Mouse (Mus musculus): Measurements from ENCODE around the gene Nkiras2. TPM values are rescaled to one million over a fixed set of nuclear protein-coding genes. Genes with fewer than 3 reads are reported as not detected.

The Nkiras2 gene
- total and polyA plus RNA-seq, 3 experiments = 53.8 to 70.0 (median 60.0) TPM

DNA sequence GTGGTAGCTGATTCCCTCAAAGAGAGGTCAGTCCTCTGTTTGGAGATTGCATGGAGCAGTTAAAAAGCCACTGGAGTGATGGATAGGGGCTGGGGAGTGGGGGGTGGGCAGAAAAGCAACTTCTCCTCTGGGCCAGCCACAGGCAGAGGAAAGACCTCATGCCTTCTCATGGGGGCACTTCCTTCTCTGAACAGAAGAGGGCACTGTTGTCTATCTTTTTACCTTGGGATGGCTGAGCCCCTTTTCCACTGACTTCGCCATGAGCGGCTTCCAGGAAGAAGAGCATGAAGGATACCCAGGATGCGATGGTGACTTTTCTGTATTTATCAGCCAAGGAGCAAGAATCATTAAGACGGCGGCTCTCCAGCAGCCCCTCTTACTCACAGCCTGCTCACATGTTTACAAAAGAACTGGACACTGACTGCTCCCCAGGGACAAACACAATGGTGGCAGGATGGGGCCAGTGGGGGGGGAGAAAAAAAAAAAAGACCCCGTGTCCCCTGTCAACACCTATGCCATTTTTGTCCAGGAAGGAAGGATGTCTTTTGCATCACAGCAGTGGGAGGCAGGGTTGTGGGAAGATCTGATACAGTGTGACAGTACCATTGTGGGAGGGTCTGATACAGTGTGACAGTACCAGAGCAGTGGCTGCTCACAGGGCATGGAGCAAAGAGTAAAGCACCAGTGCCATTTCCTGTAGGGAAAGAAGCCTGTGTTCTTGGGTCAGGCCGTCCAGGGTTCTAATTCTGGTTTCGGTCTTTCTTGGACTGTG, 48.4 kb upstream of the Nkiras2 start:
- Histone ChIP-seq H3K4me3 (replicated peaks in 1 of 3; ENCODE audit: low read depth in 2 of 3, low read length in 2 of 3, poor library complexity in 1 of 3) (peak overlapping the region in 2 of 3 experiments; percentile 35 to 37), H3K4me1 (ENCODE audit: control insufficient read depth in 1 of 2, insufficient read depth in 2 of 2) (peaks cover 29 to 64% of the 10 kb centered on the region in 2 experiments), H3K79me2 (replicated peaks; ENCODE audit: control insufficient read depth, extremely low read depth, insufficient read depth, poor library complexity, severe bottlenecking) (peaks cover 4% of the 10 kb centered on the region), H3K4me2 (ENCODE audit: insufficient read depth, low read depth, poor library complexity, severe bottlenecking) (peak overlapping the region; percentile 63), H3K27ac (ENCODE audit: insufficient read depth, low read depth) (peak overlapping the region; percentile 92), H3K9ac (ENCODE audit: insufficient read depth, low read depth) (peak overlapping the region; percentile 13; the same call in 1 of the 2 replicates), H3K9me3 (replicated peaks; ENCODE audit: low read length) (no peaks in the 10 kb centered on the region), H3K36me3 (replicated peaks in 1 of 2; ENCODE audit: control insufficient read depth in 1 of 2, insufficient read depth in 1 of 2, low read length in 1 of 2) (no peaks in the 10 kb centered on the region), H3K27me3 (replicated peaks) (no peaks in the 10 kb centered on the region)
- peak; percentile 91 for DNase-seq (ENCODE audit: extremely low read depth)
- in situ Hi-C loops (cut with MboI; ENCODE audit: low pct_ligation_motif_present, low pct_unique_long_range_greater_than_20kb, low sequenced_read_pairs) = loop anchor here (5.0 kb wide), 2 partner anchors 52 to 127 kb away; partner anchors contain the start of gene Dnajc7
- TF ChIP-seq JUN (IDR thresholded peaks at IDR 0.05; ENCODE audit: insufficient read depth, low read depth, low read length) = 0 out of 2 replicates have a peak, but pooled peaks have one; percentile 34
- TF ChIP-seq HCFC1 (IDR thresholded peaks at IDR 0.05; ENCODE audit: low read depth, low read length) = peak; percentile 14; the same call in 1 of the 2 replicates
- TF ChIP-seq TBP (conservative IDR thresholded peaks at IDR 0.05; ENCODE audit: low read depth, low read length) = no peak
- peak; percentile 34; the same call in 1 of the 2 replicates for TF ChIP-seq NELFE (IDR thresholded peaks at IDR 0.05; ENCODE audit: low read depth, low read length)
- TF ChIP-seq E2F4 (IDR thresholded peaks at IDR 0.05; ENCODE audit: insufficient replicate concordance, low read depth, low read length) = no peak
- TF ChIP-seq CHD1 (IDR thresholded peaks at IDR 0.05; ENCODE audit: low read depth, low read length) = no peak
- TF ChIP-seq ETS1 (conservative IDR thresholded peaks at IDR 0.05; ENCODE audit: low read depth, low read length) = no peak
- TF ChIP-seq MEF2A (IDR thresholded peaks at IDR 0.05; ENCODE audit: borderline replicate concordance, low read depth, low read length) = peak; percentile 47; the same call in 1 of the 2 replicates
- no peak for TF ChIP-seq KAT2A (IDR thresholded peaks at IDR 0.05; ENCODE audit: insufficient replicate concordance, low read length)
- TF ChIP-seq SMC3 (IDR thresholded peaks at IDR 0.05; ENCODE audit: low read depth, low read length) = peak; percentile 92
- TF ChIP-seq MAFK (IDR thresholded peaks at IDR 0.05; ENCODE audit: insufficient replicate concordance, low read length) = 0 out of 2 replicates have a peak, but pooled peaks have one; percentile 7
- TF ChIP-seq UBTF (IDR thresholded peaks at IDR 0.05; ENCODE audit: low read depth, low read length) = no peak
- peak; percentile 94 to 95 for TF ChIP-seq CTCF (conservative IDR thresholded peaks at IDR 0.05 in 1 of 2, IDR thresholded peaks at IDR 0.05 in 1 of 2; ENCODE audit: low read depth in 2 of 2, low read length in 2 of 2)
- peak; percentile 94 for TF ChIP-seq MYC (IDR thresholded peaks at IDR 0.05; ENCODE audit: low read depth, low read length)
- no peak for TF ChIP-seq BHLHE40 (IDR thresholded peaks at IDR 0.05; ENCODE audit: low read depth, low read length)
- peak; percentile 5 for TF ChIP-seq ZNF384 (IDR thresholded peaks at IDR 0.05; ENCODE audit: low read depth, low read length)
- no peak for TF ChIP-seq ZMIZ1 (IDR thresholded peaks at IDR 0.05; ENCODE audit: low read depth, low read length)
- TF ChIP-seq MXI1 (IDR thresholded peaks at IDR 0.05; ENCODE audit: low read depth, low read length) = peak; percentile 51; the same call in 1 of the 2 replicates
- no peak for TF ChIP-seq POLR2AphosphoS2 (IDR thresholded peaks at IDR 0.05; ENCODE audit: low read depth, low read length)
- TF ChIP-seq USF1 (IDR thresholded peaks at IDR 0.05; ENCODE audit: low read depth, low read length) = no peak
- peak; percentile 72; the same call in 1 of the 2 replicates for TF ChIP-seq CHD2 (IDR thresholded peaks at IDR 0.05; ENCODE audit: low read length)
- peak; percentile 44 for TF ChIP-seq JUND (conservative IDR thresholded peaks at IDR 0.05; ENCODE audit: low read depth, low read length)
- peak; percentile 66; the same call in 1 of the 2 replicates for TF ChIP-seq IRF4 (IDR thresholded peaks at IDR 0.05; ENCODE audit: low read depth, low read length)
- TF ChIP-seq RCOR1 (conservative IDR thresholded peaks at IDR 0.05; ENCODE audit: low read depth, low read length) = no peak
- no peak for TF ChIP-seq EP300 (IDR thresholded peaks at IDR 0.05; ENCODE audit: low read length)
- no peak for TF ChIP-seq POLR2A (IDR thresholded peaks at IDR 0.05; ENCODE audit: low read depth, low read length)
- TF ChIP-seq MAX (IDR thresholded peaks at IDR 0.05; ENCODE audit: low read length) = peak; percentile 67
- TF ChIP-seq ELF1 (IDR thresholded peaks at IDR 0.05; ENCODE audit: low read depth, low read length) = peak; percentile 57
- TF ChIP-seq SIN3A (IDR thresholded peaks at IDR 0.05; ENCODE audit: low read length) = peak; percentile 76; the same call in 1 of the 2 replicates
- no peak for TF ChIP-seq GABPA (IDR thresholded peaks at IDR 0.05; ENCODE audit: insufficient replicate concordance, low read depth, low read length)
- TF ChIP-seq ZC3H11A (IDR thresholded peaks at IDR 0.05; ENCODE audit: low read depth, low read length) = peak; percentile 88
- no peak for TF ChIP-seq USF2 (conservative IDR thresholded peaks at IDR 0.05; ENCODE audit: low read depth, low read length)
- peak; percentile 52 for TF ChIP-seq TCF12 (IDR thresholded peaks at IDR 0.05; ENCODE audit: low read depth, low read length)
- TF ChIP-seq PAX5 (IDR thresholded peaks at IDR 0.05; ENCODE audit: low read length) = no peak
- TF ChIP-seq MAZ (IDR thresholded peaks at IDR 0.05; ENCODE audit: low read depth, low read length) = peak; percentile 89
- TF ChIP-seq ZKSCAN1 (IDR thresholded peaks at IDR 0.05; ENCODE audit: borderline replicate concordance, low read depth, low read length) = no peak
- TF ChIP-seq NRF1 (IDR thresholded peaks at IDR 0.05; ENCODE audit: low read depth, low read length) = 0 out of 2 replicates have a peak, but pooled peaks have one; percentile 19
- TF ChIP-seq RAD21 (IDR thresholded peaks at IDR 0.05; ENCODE audit: low read depth, low read length) = peak; percentile 97
- dilution Hi-C loops (cut with MboI; ENCODE audit: extremely low pct_ligation_motif_present, extremely low pct_unique_long_range_greater_than_20kb, low sequenced_read_pairs) = no loop called here
